Mouse (Mus musculus) embryonic facial prominence, embryonic 12.5 days (tissue): ENCODE measurements around the gene C2cd2l. TPM values are rescaled to one million over a fixed set of nuclear protein-coding genes. Genes with fewer than 3 reads are reported as not detected.
"Not testable (repeated sequence)": the region's sequence is repeated elsewhere in the genome, so short reads cannot be mapped to it uniquely, and the experiment has no call there.

Experiments used
- ATAC-seq: fragments of 200-750 bp; cut with Nextera tagmentation; 2 replicates; pipeline ENCODE4 v1.8.0; 2017; ENCODE audit not compliant: insufficient number of reproducible peaks, insufficient read depth, low FRiP score, low TSS enrichment
- H3K27ac ChIP-seq: fragments of 300-500 bp; sonication (generic); 2 replicates; pipeline ENCODE4 v1.5.1; 2016; ENCODE audit warnings: mild to moderate bottlenecking
- H3K27me3 ChIP-seq: fragments of 300-500 bp; sonication (generic); 2 replicates; pipeline ENCODE4 v1.6.1; 2016; ENCODE audit warnings: mild to moderate bottlenecking, moderate library complexity
- H3K36me3 ChIP-seq: fragments of 300-500 bp; sonication (generic); 2 replicates; pipeline ENCODE4 v1.6.1; 2016; ENCODE audit warnings: mild to moderate bottlenecking
- H3K4me1 ChIP-seq: fragments of 300-500 bp; sonication (generic); 2 replicates; pipeline ENCODE4 v1.6.1; 2016
- H3K4me2 ChIP-seq: fragments of 300-500 bp; sonication (generic); replicated peaks from 2 replicates; pipeline ENCODE4 v1.6.1; 2016; ENCODE audit warnings: mild to moderate bottlenecking, moderate library complexity
- H3K4me3 ChIP-seq: fragments of 300-500 bp; sonication (generic); 2 replicates; pipeline ENCODE4 v1.5.1; 2016; ENCODE audit warnings: mild to moderate bottlenecking
- H3K9ac ChIP-seq: fragments of 300-500 bp; sonication (generic); 2 replicates; pipeline ENCODE4 v1.6.1; 2016; ENCODE audit warnings: mild to moderate bottlenecking, moderate library complexity
- H3K9me3 ChIP-seq: fragments of 300-500 bp; sonication (generic); 2 replicates; pipeline ENCODE4 v1.6.1; 2016; ENCODE audit warnings: mild to moderate bottlenecking, moderate library complexity
- WGBS: fragments of 180-500 bp; shearing (Covaris S2); methylation state at CpG from one replicate; pipeline ENCODE4 v1.1.7; 2016; 5-methylcytosine and 5-hydroxymethylcytosine counted together
- polyA plus RNA-seq: library from polyadenylated mRNA; unstranded; fragments of >200 nt; fragmentation: Nextera tagmentation; extraction: Ambion mirVana; gene quantifications from 2 replicates; pipeline ENCODE4 v1.2.1, GENCODE M21; 2016

C2cd2l gene
- polyA plus RNA-seq: 8.5 and 9.4 TPM in 2 replicates

DNA sequence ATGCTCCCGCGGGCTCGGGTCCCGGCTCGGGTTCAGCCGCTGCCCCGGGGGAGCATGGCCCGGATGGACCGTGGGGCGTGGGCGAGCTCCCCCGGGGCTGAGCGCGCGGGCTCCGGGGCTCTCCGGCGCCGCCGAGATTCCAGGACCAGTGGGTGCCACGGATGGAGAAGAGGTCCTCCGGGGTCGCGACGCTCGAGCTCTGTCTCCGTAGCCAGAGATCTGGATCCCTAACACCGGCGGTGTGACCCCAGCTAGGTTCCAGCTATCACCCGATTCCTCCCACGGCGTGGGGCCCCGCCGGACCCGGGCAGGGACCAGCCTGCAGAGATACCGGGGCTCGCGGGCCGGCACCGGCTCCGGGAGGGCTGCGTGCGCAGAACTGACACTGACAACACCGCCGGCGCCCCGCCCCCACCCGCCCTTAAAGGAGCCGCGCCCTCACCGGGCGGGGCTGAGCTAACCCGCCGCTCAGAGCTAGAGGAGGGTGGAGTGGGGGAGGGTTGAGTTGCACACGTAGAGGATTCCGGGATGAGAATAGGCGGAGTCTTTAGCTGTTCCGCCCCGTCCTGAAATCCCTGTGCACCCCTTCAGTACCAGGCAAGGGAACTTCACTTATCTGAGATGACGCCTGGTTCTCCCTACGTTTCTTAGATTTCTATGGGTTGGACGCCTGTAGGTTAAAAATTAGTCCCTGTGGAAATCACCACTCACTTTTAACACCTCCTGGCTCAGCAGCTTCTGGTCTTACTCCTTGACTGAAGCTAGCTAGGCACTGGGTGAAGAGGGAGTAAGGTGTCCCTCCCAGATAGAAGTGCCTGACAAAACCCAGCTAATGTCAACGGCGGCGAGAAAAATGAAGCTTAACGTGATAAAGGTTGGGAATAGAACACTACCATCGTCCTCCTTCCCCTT is at the start of gene C2cd2l:
TSS of gene C2cd2l (minus strand) at position 399 of the 912 bp plus-strand sequence.
- H3K27me3 ChIP-seq: no peaks in the 10 kb centered on the region
- peak within 1 kb of the TSS; percentile 92 for H3K4me2 ChIP-seq
- peak; percentile 98 for ATAC-seq
- peak within 1 kb of the TSS; percentile 91 for H3K4me3 ChIP-seq
- peak within 1 kb of the TSS; percentile 58; the same call in 1 of the 2 replicates for H3K27ac ChIP-seq
- peak within 1 kb of the TSS; percentile 89 for H3K9ac ChIP-seq
- no peaks in the 10 kb centered on the region for H3K9me3 ChIP-seq
- WGBS: under 1% methylated on average over 67 of the region's 67 CpGs
- peaks cover 22% of the 10 kb centered on the region for H3K36me3 ChIP-seq
- peaks cover 19% of the 10 kb centered on the region for H3K4me1 ChIP-seq

DNA sequence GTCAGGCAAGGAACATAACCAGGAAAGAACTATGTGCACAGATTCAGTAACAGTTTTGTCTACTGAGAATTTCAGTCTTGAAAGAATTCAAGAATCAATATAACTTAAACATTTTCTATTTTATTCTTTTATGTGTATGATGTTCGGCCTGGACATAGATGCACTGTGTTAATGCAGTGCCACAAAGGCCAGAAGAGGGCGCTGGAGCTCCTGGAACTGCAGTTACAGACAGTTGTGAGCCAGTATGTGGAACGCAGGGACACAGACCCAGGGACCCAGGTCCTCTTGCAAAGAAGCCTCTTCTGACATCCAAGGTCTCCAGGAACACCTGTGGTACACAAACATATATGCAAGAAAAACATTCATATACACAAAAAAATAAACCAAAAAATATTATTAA is 44.4 kb upstream of the C2cd2l start:
- H3K9ac ChIP-seq: no peak overlapping the region
- 58% methylated on average over 3 of the region's 3 CpGs for WGBS
- ATAC-seq: no peak
- no peak overlapping the region for H3K4me2 ChIP-seq
- no peaks in the 10 kb centered on the region for H3K9me3 ChIP-seq
- no peak overlapping the region for H3K27ac ChIP-seq
- peaks cover 7% of the 10 kb centered on the region; the same call in 1 of the 2 replicates for H3K4me1 ChIP-seq
- no peaks in the 10 kb centered on the region for H3K27me3 ChIP-seq
- H3K4me3 ChIP-seq: no peak overlapping the region
- H3K36me3 ChIP-seq: peaks cover 3% of the 10 kb centered on the region

DNA sequence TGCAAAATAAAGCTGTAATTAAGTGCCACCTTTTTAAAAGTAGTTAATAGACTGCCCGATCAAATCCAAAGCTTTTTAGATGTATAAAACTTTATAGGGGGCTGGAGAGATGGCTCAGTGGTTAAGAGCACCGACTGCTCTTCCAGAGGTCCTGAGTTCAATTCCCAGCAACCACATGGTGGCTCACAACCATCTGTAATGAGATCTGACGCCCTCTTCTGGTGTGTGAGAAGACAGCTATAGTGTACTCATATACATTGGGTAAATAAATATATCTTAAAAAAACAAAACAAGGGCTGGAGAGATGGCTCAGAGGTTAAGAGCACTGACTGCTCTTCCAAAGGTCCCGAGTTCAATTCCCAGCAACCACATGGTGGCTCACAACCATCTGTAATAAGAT is 41.8 kb upstream of the C2cd2l start:
- H3K4me1 ChIP-seq, ATAC-seq, H3K9me3 ChIP-seq, H3K27me3 ChIP-seq: not testable (repeated sequence)
- peaks cover 23% of the 10 kb centered on the region for H3K36me3 ChIP-seq
- WGBS: 42% methylated on average over 4 of the region's 4 CpGs
- peak overlapping the region; percentile 92 for H3K4me2 ChIP-seq
- H3K9ac ChIP-seq: peak overlapping the region; percentile 81; the same call in 1 of the 2 replicates
- H3K27ac ChIP-seq: peak overlapping the region; percentile 57; the same call in 1 of the 2 replicates
- H3K4me3 ChIP-seq: peak overlapping the region; percentile 97

DNA sequence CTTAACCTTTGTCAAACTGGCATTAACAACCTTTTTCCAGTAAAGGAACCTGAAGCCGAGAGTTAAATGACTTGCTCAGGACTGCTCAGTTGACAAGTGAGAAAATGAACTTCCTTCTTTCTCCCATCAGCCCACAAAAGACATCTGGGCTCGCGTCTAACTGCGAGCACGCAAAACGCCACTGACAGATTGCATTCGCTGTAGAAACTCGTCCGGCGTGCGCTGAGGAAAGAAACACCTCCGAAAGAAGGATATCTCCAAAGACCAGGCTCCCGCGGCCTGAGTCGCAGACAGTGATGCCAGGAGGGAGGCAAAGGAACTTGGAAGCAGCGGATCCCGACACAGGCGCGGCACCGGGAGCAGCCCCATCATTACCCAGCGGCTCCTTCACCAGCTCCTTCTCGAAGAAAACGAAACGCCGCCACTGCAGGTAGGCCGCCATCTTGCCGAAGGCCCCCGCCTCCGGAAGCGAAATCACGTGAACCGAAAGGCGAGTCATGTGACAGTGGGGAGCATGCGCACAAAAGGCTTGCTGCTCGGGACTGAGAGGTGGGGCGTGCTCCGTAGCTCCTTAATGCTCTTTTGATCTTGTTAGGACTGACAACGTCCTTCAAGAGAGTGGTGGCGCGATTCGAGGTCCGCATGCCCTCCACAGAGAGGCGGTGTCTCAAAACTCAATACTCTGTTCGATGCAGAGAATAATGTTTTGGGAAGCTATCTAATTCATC is 41.3 kb upstream of the C2cd2l start, which contains the start of gene Vps11:
TSS of gene Vps11 (minus strand) at position 481 of the 728 bp plus-strand sequence.
- peak; percentile 77; the same call in 1 of the 2 replicates for ATAC-seq
- peak within 1 kb of the TSS; percentile 57; the same call in 1 of the 2 replicates for H3K27ac ChIP-seq

DNA sequence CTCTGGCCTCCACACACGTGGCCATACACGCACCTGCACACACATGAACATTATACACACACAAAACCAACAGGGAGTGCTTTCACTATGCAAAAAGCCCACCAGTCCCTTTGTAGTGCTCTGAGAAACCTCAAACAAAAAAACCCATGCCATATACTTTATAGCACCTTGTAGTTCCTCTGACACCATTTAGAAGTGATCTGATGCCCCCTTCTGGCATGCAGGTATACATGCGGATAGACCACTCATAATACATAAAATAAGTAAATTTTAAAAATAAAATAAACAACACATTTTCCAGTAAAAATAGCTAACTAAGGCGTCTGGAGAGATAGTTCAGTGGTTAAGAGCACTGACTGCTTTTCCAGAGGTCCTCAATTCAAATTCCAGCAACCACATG is 37.1 kb upstream of the C2cd2l start:
- Histone ChIP-seq H3K4me1 (peaks cover 7% of the 10 kb centered on the region; the same call in 1 of the 2 replicates), H3K27me3 (no peaks in the 10 kb centered on the region), H3K9ac (no peak overlapping the region), H3K27ac (no peak overlapping the region), H3K4me2 (no peak overlapping the region), H3K9me3 (no peaks in the 10 kb centered on the region), H3K36me3 (peaks cover 71% of the 10 kb centered on the region), H3K4me3 (no peak overlapping the region)
- ATAC-seq: no peak
- 74% methylated on average over 4 of the region's 4 CpGs for WGBS

More for the DNA sequence above, 41.3 kb upstream of the C2cd2l start, which contains the start of gene Vps11:
- Histone ChIP-seq H3K9ac (peak within 1 kb of the TSS; percentile 81), H3K36me3 (peaks cover 29% of the 10 kb centered on the region), H3K4me3 (peak within 1 kb of the TSS; percentile 97), H3K27me3 (no peaks in the 10 kb centered on the region), H3K4me1 (peaks cover 7% of the 10 kb centered on the region; the same call in 1 of the 2 replicates), H3K9me3 (no peaks in the 10 kb centered on the region), H3K4me2 (peak within 1 kb of the TSS; percentile 92)
- 1% methylated on average over 44 of the region's 44 CpGs for WGBS

DNA sequence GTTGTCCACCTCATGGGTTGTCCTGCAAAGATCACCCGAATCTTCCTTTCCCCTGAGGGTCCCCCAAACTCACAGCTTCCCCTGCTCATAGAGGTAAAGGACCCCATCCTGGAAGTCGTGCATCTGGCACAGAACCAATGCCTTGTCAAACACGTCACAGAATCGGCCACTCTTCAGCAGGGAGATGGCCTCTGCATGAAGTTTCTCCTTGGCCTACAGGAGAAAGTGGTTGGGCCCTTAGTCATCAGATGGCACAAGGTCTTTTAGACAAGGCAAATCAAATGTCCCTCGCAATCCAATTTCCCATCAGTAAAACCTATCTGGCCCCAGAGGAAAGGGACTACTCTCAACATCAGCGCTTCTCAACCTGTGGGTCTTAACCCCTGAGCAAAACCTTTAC is 33.1 kb upstream of the C2cd2l start:
- ATAC-seq: no peak
- 91% methylated on average over 6 of the region's 6 CpGs for WGBS
- H3K9ac ChIP-seq: no peak overlapping the region
- no peaks in the 10 kb centered on the region for H3K9me3 ChIP-seq
- no peaks in the 10 kb centered on the region for H3K27me3 ChIP-seq
- H3K27ac ChIP-seq: no peak overlapping the region
- H3K36me3 ChIP-seq: peaks cover 95% of the 10 kb centered on the region
- H3K4me3 ChIP-seq: no peak overlapping the region
- no peak overlapping the region for H3K4me2 ChIP-seq
- no peaks in the 10 kb centered on the region for H3K4me1 ChIP-seq

DNA sequence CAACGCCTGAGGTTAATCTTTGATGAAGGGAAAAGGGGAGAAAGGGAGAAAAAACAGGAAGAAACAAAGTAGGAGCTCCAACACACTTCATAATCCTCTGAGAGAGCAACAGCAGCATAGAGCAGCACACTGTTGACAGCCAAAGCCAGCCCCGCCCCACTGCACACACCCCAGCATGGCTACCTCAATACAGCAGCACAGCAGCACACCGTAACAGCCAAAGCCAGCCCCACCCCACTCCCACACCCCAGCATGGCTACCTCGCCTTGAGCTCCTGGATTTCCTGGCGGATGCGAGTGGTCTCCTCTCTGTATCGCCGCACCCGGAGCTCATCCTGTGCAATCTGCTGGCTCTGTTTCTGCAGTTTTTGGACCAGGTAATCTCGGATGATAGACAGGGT is 32.3 kb upstream of the C2cd2l start:
- Histone ChIP-seq H3K27me3 (no peaks in the 10 kb centered on the region), H3K4me2 (no peak overlapping the region), H3K9me3 (no peaks in the 10 kb centered on the region), H3K27ac (no peak overlapping the region), H3K9ac (no peak overlapping the region), H3K36me3 (peaks cover 94% of the 10 kb centered on the region), H3K4me1 (no peaks in the 10 kb centered on the region), H3K4me3 (no peak overlapping the region)
- ATAC-seq: no peak
- 91% methylated on average over 10 of the region's 10 CpGs for WGBS

DNA sequence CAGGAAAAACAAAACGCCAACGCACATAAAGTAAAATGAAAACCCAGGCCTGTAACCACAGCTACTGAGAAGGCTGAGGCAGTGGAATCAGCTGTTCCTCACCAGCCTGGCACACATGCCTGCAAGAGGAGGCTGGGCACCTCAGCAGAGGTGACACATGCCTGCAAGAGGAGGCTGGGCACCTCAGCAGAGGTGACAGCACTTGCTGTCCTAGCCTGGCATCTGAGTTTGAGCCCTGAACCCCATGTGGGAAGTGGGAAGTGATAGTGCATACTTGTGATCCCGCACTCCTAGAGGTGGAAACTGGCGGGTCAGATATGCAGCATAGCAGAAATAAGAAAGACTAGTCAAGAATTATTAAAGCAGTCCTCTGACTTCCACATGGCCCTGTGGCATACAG is 31.3 kb upstream of the C2cd2l start:
- Histone ChIP-seq H3K36me3 (peaks cover 95% of the 10 kb centered on the region), H3K4me1 (no peaks in the 10 kb centered on the region), H3K27me3 (no peaks in the 10 kb centered on the region), H3K9ac (no peak overlapping the region), H3K9me3 (no peaks in the 10 kb centered on the region), H3K4me2 (no peak overlapping the region), H3K4me3 (no peak overlapping the region), H3K27ac (no peak overlapping the region)
- 93% methylated on average over 4 of the region's 4 CpGs for WGBS
- no peak for ATAC-seq

DNA sequence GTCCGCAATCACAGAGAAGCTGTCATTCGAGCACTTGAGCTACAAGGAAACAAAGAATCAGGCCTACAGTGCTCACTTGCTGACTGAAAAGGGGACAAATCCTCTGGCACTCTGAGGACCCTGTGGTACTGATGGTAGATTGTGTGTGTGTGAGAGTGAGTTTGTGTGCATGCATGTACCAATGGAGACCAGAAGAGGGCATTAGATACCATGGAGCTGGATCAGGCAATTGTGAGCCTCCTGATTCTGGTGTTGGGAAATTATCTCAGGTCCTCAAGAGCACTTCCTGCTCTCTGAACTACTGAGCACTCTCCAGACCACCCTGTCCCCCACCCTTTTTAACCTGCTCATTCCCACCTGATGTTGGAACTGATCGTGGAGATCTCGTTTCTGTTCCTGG is 28.5 kb upstream of the C2cd2l start:
- Histone ChIP-seq H3K9ac (no peak overlapping the region), H3K4me3 (no peak overlapping the region), H3K27me3 (no peaks in the 10 kb centered on the region), H3K36me3 (peaks cover 72% of the 10 kb centered on the region), H3K4me2 (no peak overlapping the region), H3K4me1 (peaks cover 4% of the 10 kb centered on the region; the same call in 1 of the 2 replicates), H3K27ac (no peak overlapping the region), H3K9me3 (no peaks in the 10 kb centered on the region)
- 97% methylated on average over 4 of the region's 4 CpGs for WGBS
- no peak for ATAC-seq

DNA sequence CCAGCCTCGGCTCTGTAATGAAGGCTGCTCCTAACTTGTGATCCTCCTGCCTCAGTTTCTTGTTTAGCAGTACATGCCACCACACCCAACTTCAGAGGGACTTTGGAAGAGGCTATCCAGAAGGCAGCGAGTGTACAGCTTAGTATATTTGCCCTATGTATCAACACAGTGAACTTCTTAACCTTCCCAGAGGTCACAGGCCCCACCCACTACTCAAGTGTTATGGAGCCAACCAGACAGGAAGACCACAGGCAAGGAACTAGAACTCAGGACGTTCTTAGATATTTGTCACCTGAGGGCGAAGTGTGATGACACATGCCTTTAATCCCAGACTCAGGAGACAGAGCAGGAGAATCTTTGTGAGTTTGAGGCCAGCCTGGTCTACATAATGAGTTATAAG is 27.5 kb upstream of the C2cd2l start:
- ATAC-seq: no peak
- Histone ChIP-seq H3K27ac (no peak overlapping the region), H3K36me3 (peaks cover 63% of the 10 kb centered on the region), H3K4me1 (peaks cover 11% of the 10 kb centered on the region), H3K4me2 (no peak overlapping the region), H3K4me3 (no peak overlapping the region), H3K9me3 (no peaks in the 10 kb centered on the region), H3K9ac (no peak overlapping the region), H3K27me3 (no peaks in the 10 kb centered on the region)
- 81% methylated on average over 4 of the region's 4 CpGs for WGBS

DNA sequence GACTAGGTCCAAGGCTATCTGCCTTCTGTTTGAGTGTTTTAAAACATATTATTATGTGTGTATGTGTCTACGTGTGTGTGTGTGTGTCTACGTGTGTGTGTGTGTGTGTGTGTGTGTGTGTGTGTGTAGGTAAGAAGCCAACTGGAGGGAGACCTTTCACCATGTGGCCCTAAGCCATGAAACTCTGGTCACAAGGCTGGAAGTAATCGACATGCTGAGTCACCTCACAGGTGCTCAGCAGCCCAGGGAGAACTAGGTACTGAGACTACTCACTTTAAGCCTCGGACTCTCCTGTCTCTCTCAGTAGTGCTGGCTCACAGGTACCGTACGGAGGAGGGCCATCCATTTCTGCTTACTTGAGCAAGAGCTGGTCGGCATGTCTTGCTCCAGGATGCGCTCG is 27.1 kb upstream of the C2cd2l start:
- H3K9me3 ChIP-seq: no peaks in the 10 kb centered on the region
- H3K9ac ChIP-seq: no peak overlapping the region
- 93% methylated on average over 9 of the region's 9 CpGs for WGBS
- H3K4me3 ChIP-seq: no peak overlapping the region
- H3K4me2 ChIP-seq: no peak overlapping the region
- peaks cover 13% of the 10 kb centered on the region for H3K4me1 ChIP-seq
- no peaks in the 10 kb centered on the region for H3K27me3 ChIP-seq
- H3K36me3 ChIP-seq: peaks cover 58% of the 10 kb centered on the region
- ATAC-seq: no peak
- H3K27ac ChIP-seq: no peak overlapping the region
